Mouse (Mus musculus) activated CD4-positive, CD25-positive, alpha-beta regulatory T cell, adult 4 months (primary cell): ENCODE measurements around the gene Drg1. TPM values are rescaled to one million over a fixed set of nuclear protein-coding genes. Genes with fewer than 3 reads are reported as not detected.

Experiments
- ATAC-seq: one replicate; pipeline ENCODE4 v1.8.0; 2017
- polyA plus RNA-seq, 2 experiments: library from polyadenylated mRNA; unstranded; fragments of 100-300 nt; shearing (Covaris generic); gene quantifications; one replicate each; pipeline ENCODE4 v1.2.1; 2017

Gene Drg1
- polyA plus RNA-seq, result 100 to 1,000 TPM; 166 to 178 TPM

GRCm38 (mm10) chr11:3266079-3266685 lies at the start of gene Drg1:
TSS of gene Drg1 (minus strand) at chr11:3266415.
- ATAC-seq, result peak; percentile 96

GRCm38 (mm10) chr11:3314148-3314547 lies 47.9 kb upstream of the Drg1 start:
- ATAC-seq, result no peak

GRCm38 (mm10) chr11:3313294-3313693 lies 47.1 kb upstream of the Drg1 start:
- ATAC-seq, result peak; percentile 19

- ATAC-seq, result no peak
Observed at GRCm38 (mm10) chr11:3311586-3312347, 45.6 kb upstream of the Drg1 start.

GRCm38 (mm10) chr11:3310789-3311585 lies 44.8 kb upstream of the Drg1 start:
- no peak for ATAC-seq

- no peak for ATAC-seq
Observed at GRCm38 (mm10) chr11:3309884-3310283, 43.7 kb upstream of the Drg1 start.

GRCm38 (mm10) chr11:3307875-3308274 lies 41.7 kb upstream of the Drg1 start:
- no peak for ATAC-seq

GRCm38 (mm10) chr11:3305821-3306220 lies 39.6 kb upstream of the Drg1 start:
- ATAC-seq, result no peak

GRCm38 (mm10) chr11:3302792-3303191 lies 36.6 kb upstream of the Drg1 start:
- no peak for ATAC-seq

GRCm38 (mm10) chr11:3302385-3302784 lies 36.2 kb upstream of the Drg1 start:
- no peak for ATAC-seq

- ATAC-seq, result no peak
Observed at GRCm38 (mm10) chr11:3301075-3301474, 34.9 kb upstream of the Drg1 start.

GRCm38 (mm10) chr11:3298813-3299185 lies 32.6 kb upstream of the Drg1 start:
- no peak for ATAC-seq

GRCm38 (mm10) chr11:3297871-3298812 lies 31.9 kb upstream of the Drg1 start:
- ATAC-seq, result no peak

- no peak for ATAC-seq
Observed at GRCm38 (mm10) chr11:3296056-3296455, 29.8 kb upstream of the Drg1 start.

GRCm38 (mm10) chr11:3294641-3295040 lies 28.4 kb upstream of the Drg1 start:
- no peak for ATAC-seq

GRCm38 (mm10) chr11:3293361-3293760 lies 27.1 kb upstream of the Drg1 start:
- ATAC-seq, result no peak

GRCm38 (mm10) chr11:3292711-3293249 lies 26.6 kb upstream of the Drg1 start:
- ATAC-seq, result no peak

- ATAC-seq, result no peak
Observed at GRCm38 (mm10) chr11:3292062-3292421, 25.8 kb upstream of the Drg1 start.

GRCm38 (mm10) chr11:3291311-3292061 lies 25.3 kb upstream of the Drg1 start:
- no peak for ATAC-seq

GRCm38 (mm10) chr11:3290640-3291310 lies 24.6 kb upstream of the Drg1 start:
- ATAC-seq, result peak; percentile 28
